Mouse (Mus musculus) intestine, postnatal 0 days (tissue): ENCODE results near the gene Rnf144a. TPM values are rescaled to one million over a fixed set of nuclear protein-coding genes. Genes with fewer than 3 reads are reported as not detected.

Source experiments
- ATAC-seq: fragments of 200-750 bp; cut with Nextera tagmentation; 2 replicates; pipeline ENCODE4 v1.8.0; 2017; ENCODE audit warnings: mild to moderate bottlenecking, moderate TSS enrichment, moderate library complexity
- H3K27ac ChIP-seq: fragments of 300-500 bp; sonication (generic); 2 replicates; pipeline ENCODE4 v1.5.1; 2014; ENCODE audit warnings: mild to moderate bottlenecking, low read depth, low read length, moderate library complexity
- H3K27me3 ChIP-seq: fragments of 300-500 bp; sonication (generic); replicated peaks from 2 replicates; pipeline ENCODE4 v1.6.1; 2014; ENCODE audit warnings: low read length, mixed read lengths; ENCODE audit not compliant: control insufficient read depth, insufficient read depth
- H3K36me3 ChIP-seq: fragments of 300-500 bp; sonication (generic); 2 replicates; pipeline ENCODE4 v1.6.1; 2014; ENCODE audit warnings: mild to moderate bottlenecking, moderate library complexity; ENCODE audit not compliant: control insufficient read depth, insufficient read depth
- H3K4me1 ChIP-seq: fragments of 300-500 bp; sonication (generic); replicated peaks from 2 replicates; pipeline ENCODE4 v1.6.1; 2014; ENCODE audit warnings: antibody characterized with exemption, low read length, mixed read lengths; ENCODE audit not compliant: control insufficient read depth, insufficient read depth
- H3K4me2 ChIP-seq: fragments of 300-500 bp; sonication (generic); replicated peaks from 2 replicates; pipeline ENCODE4 v1.6.1; 2014; ENCODE audit warnings: low read depth, mild to moderate bottlenecking, moderate library complexity
- H3K4me3 ChIP-seq: fragments of 300-500 bp; sonication (generic); 2 replicates; pipeline ENCODE4 v1.5.1; 2014; ENCODE audit warnings: low read depth, low read length
- H3K9ac ChIP-seq: fragments of 300-500 bp; sonication (generic); 2 replicates; pipeline ENCODE4 v1.6.1; 2014; ENCODE audit warnings: mild to moderate bottlenecking, low read depth, low read length
- H3K9me3 ChIP-seq: fragments of 300-500 bp; sonication (generic); 2 replicates; pipeline ENCODE4 v1.6.1; 2016; ENCODE audit warnings: mixed run types; ENCODE audit not compliant: control insufficient read depth
- CTCF ChIP-seq: sonication (generic); IDR thresholded peaks from 2 replicates; pipeline ENCODE4 v1.5.1; 2016; ENCODE audit warnings: low read depth, mild to moderate bottlenecking, control low read depth, antibody characterized with exemption, moderate library complexity
- whole genome bisulfite sequencing: fragments of 180-500 bp; shearing (Covaris S2); extraction: QIAGEN DNeasy Blood & Tissue Kit; methylation state at CpG from one replicate; pipeline ENCODE4 v1.1.7; 2014; 5-methylcytosine and 5-hydroxymethylcytosine counted together
- polyA plus RNA-seq: library from polyadenylated mRNA; unstranded; fragments of >200 nt; fragmentation: Nextera tagmentation; extraction: Ambion mirVana; gene quantifications from 2 replicates; pipeline ENCODE4 v1.2.1, GENCODE M21; 2015

Rnf144a gene
- polyA plus RNA-seq, 1 experiment from 2014 or later, result 4.4 TPM

DNA sequence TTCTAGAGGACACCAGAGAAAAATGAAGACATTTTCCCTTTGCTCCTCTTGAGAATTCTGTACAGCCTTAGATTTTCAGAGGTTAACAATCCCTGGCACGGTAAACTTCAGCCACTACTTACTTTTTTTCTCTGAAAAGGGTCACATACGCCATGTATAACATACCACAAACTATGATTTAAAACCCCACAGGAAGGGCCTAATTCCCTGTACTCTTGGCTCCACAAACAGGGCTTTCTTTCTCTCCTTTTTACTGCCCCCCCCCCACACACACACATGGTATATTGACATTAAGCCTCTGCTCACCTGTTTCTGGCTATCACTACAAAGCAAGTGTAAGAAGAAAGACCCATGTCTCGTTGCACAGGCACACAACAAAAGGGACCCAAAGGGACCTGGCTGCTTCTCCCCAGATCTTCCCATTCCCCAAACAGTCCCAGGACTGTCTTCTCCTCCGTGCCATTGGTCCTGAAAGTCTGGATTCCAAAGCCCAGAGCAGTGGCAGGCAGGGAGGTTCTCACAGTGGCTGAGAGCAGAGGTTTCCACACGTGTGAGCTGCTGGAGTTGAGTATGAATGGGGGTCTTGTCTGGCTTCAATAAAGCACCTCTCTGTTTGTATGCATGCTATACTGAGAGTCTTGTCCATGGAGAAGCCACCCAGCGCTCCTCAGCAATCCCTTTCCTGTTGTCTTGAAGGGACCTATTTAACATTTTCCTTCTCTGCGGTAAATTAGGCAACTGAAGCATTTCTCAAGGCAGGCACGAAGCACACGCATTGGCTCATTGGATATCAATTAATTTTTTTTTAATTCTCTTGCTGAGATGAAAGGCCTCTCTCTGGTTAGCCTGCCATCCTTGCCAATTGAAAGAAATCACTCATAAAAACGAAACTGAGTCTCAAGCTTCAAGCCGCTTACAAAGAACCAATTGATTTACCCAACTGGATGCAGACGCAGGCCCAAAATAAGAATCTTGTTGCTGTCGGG is 20.3 kb downstream of the Rnf144a start:
- H3K9ac ChIP-seq, result no peak overlapping the region
- 82% methylated on average over 13 of the region's 13 CpGs for WGBS

DNA sequence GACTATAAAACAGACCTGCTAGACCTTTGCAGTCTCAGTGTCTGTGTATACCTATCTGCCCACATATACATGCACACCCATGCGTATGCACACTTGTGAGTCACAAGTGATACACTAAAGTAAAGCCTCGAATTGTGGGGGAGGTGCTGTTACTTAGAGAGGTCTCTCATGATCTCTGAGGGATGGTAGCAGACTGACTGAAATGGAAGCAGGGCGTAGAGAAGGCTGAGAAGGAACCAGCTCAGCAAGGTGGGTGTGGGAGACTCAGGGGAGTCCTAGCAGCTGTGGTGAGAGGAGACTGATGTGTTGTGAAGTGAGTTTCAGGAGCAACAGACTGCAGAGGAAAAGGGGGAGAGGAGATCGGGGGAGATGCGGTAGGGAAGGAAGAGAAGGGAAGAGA is 21.8 kb downstream of the Rnf144a start:
- H3K4me2 ChIP-seq, result no peak overlapping the region
- no peaks in the 10 kb centered on the region; the same call in 1 of the 2 replicates for H3K36me3 ChIP-seq
- no peak overlapping the region for H3K4me3 ChIP-seq
- no peak for ATAC-seq
- H3K4me1 ChIP-seq, result no peaks in the 10 kb centered on the region
- no peak overlapping the region for H3K9ac ChIP-seq
- TF ChIP-seq CTCF, result no peak
- no peaks in the 10 kb centered on the region for H3K27me3 ChIP-seq
- WGBS, result 81% methylated on average over 5 of the region's 5 CpGs
- no peaks in the 10 kb centered on the region for H3K9me3 ChIP-seq
- no peak overlapping the region for H3K27ac ChIP-seq

More for the DNA sequence above, 20.3 kb downstream of the Rnf144a start:
- ATAC-seq, result no peak
- no peaks in the 10 kb centered on the region for H3K4me1 ChIP-seq
- no peaks in the 10 kb centered on the region for H3K9me3 ChIP-seq
- H3K4me2 ChIP-seq, result no peak overlapping the region
- H3K4me3 ChIP-seq, result no peak overlapping the region
- H3K36me3 ChIP-seq, result no peaks in the 10 kb centered on the region; the same call in 1 of the 2 replicates
- TF ChIP-seq CTCF, result no peak
- no peaks in the 10 kb centered on the region for H3K27me3 ChIP-seq
- H3K27ac ChIP-seq, result no peak overlapping the region

DNA sequence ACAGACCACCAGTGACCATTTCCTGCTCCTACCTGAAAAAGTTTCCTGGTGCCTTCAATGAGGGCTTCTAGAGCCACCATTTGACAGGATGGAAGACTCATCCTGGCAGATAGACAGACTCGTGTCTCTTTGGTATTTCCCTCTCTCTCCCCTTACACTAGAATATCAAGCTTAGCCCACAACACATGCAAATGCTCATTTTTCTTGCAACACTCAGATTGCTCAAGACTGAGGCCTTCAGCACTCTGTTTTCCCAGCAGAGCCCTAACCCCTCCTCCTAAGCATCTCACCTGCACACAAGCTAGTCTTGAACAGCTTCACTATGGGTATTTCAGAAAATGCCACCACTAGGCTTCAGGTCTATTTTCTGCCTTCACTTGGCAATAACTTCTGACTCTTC is 23.9 kb downstream of the Rnf144a start:
- H3K9ac ChIP-seq, result no peak overlapping the region
- H3K9me3 ChIP-seq, result no peaks in the 10 kb centered on the region
- TF ChIP-seq CTCF, result no peak
- H3K27ac ChIP-seq, result no peak overlapping the region
- no peaks in the 10 kb centered on the region for H3K4me1 ChIP-seq
- no peak overlapping the region for H3K4me3 ChIP-seq
- 70% methylated on average over 1 of the region's 1 CpGs for WGBS
- no peaks in the 10 kb centered on the region; the same call in 1 of the 2 replicates for H3K36me3 ChIP-seq
- no peak for ATAC-seq
- no peak overlapping the region for H3K4me2 ChIP-seq
- no peaks in the 10 kb centered on the region for H3K27me3 ChIP-seq

DNA sequence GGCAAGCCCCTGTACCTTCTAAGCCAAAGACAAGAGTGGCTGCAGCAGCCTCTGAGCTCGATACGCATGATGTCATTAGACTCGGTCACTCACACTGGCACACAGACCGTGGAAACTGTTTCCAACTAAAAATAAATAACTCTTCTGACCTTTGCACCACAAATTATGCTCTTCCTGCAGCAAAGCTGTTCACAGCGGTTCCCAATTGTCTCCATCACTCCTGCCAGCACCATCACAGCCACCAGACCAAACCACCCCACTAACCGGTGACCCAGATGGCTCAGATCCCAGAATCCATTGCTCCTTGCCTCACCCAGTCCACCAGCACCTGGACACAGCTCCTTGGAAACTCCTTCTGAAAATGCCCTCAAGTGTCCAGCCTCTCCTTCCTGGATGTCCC is 27.5 kb downstream of the Rnf144a start:
- Histone ChIP-seq H3K4me3 (no peak overlapping the region), H3K4me1 (no peaks in the 10 kb centered on the region), H3K9ac (no peak overlapping the region), H3K4me2 (no peak overlapping the region), H3K27ac (no peak overlapping the region), H3K27me3 (no peaks in the 10 kb centered on the region), H3K9me3 (no peaks in the 10 kb centered on the region), H3K36me3 (no peaks in the 10 kb centered on the region; the same call in 1 of the 2 replicates)
- 59% methylated on average over 6 of the region's 6 CpGs for WGBS
- TF ChIP-seq CTCF, result no peak
- ATAC-seq, result no peak

DNA sequence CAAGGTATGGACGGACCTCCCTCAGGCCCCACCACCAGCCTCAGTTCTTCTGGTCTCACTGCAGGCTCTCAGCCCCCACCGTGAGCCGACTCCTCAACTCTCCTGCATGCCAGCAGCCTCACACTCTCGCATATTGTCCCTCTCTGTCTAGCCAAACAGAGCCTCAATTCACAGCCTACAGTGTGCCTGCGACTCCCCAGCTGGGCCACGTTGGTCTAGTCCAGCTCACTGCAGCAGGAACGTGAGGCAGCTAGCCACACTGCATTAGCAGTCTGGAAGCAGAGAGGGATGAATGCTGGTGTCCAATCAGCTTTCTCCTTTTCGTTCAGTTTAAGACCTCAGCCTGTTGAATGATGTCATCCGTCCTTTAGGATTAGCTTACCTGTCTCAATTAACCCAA is 28.1 kb downstream of the Rnf144a start:
- H3K4me2 ChIP-seq, result no peak overlapping the region
- WGBS, result 74% methylated on average over 9 of the region's 9 CpGs
- no peaks in the 10 kb centered on the region for H3K9me3 ChIP-seq
- H3K27ac ChIP-seq, result no peak overlapping the region
- no peaks in the 10 kb centered on the region for H3K4me1 ChIP-seq
- no peak overlapping the region for H3K4me3 ChIP-seq
- no peak overlapping the region for H3K9ac ChIP-seq
- no peak for ATAC-seq
- no peaks in the 10 kb centered on the region; the same call in 1 of the 2 replicates for H3K36me3 ChIP-seq
- TF ChIP-seq CTCF, result no peak
- H3K27me3 ChIP-seq, result no peaks in the 10 kb centered on the region

DNA sequence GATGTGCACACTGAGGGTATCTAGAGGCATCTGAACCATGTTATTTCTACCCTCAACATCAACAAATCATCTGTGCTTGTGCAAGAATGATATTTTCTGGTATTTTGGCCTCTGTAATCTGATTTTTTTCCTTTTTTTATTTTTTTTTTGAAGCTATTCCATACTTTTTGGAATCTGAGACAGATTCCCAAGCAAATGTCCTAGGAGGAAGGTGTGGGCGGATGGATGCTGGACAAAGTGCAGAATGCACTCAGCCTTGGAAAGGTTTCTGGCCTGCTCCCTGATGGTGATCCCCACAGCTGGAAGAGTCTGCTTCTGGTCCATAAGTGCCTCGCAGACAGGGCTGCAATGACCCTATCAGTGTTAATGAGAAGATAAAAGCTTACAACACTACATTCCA is 28.9 kb downstream of the Rnf144a start:
- Histone ChIP-seq H3K4me1 (no peaks in the 10 kb centered on the region), H3K9ac (no peak overlapping the region), H3K9me3 (no peaks in the 10 kb centered on the region), H3K27me3 (no peaks in the 10 kb centered on the region), H3K4me3 (no peak overlapping the region), H3K27ac (no peak overlapping the region), H3K4me2 (no peak overlapping the region), H3K36me3 (no peaks in the 10 kb centered on the region; the same call in 1 of the 2 replicates)
- no peak for TF ChIP-seq CTCF
- ATAC-seq, result no peak
- 68% methylated on average over 2 of the region's 2 CpGs for WGBS
